Mouse (Mus musculus) induced T-regulatory cell, adult 2 months (primary cell): Measurements from ENCODE around the gene Sirt4.
"Not testable (repeated sequence)": the region's sequence is repeated elsewhere in the genome, so short reads cannot be mapped to it uniquely, and the experiment has no call there.

ENCODE experiments used
- DNase-seq: peaks from one replicate; pipeline ENCODE4 v3.0.0-alpha.2; 2012; ENCODE audit warnings: low read depth

The Sirt4 gene

GRCm38 (mm10) chr5:115483947-115484920 is at the start of gene Sirt4:
Gene Sirt4, minus strand, starts transcription at chr5:115484725.
- DNase-seq, result peak; percentile 96

GRCm38 (mm10) chr5:115531671-115532270 is 47.2 kb upstream of the Sirt4 start:
- DNase-seq, result no peak

- peak; percentile 47 for DNase-seq
Measured at GRCm38 (mm10) chr5:115530447-115530809, 45.9 kb upstream of the Sirt4 start.

DNA sequence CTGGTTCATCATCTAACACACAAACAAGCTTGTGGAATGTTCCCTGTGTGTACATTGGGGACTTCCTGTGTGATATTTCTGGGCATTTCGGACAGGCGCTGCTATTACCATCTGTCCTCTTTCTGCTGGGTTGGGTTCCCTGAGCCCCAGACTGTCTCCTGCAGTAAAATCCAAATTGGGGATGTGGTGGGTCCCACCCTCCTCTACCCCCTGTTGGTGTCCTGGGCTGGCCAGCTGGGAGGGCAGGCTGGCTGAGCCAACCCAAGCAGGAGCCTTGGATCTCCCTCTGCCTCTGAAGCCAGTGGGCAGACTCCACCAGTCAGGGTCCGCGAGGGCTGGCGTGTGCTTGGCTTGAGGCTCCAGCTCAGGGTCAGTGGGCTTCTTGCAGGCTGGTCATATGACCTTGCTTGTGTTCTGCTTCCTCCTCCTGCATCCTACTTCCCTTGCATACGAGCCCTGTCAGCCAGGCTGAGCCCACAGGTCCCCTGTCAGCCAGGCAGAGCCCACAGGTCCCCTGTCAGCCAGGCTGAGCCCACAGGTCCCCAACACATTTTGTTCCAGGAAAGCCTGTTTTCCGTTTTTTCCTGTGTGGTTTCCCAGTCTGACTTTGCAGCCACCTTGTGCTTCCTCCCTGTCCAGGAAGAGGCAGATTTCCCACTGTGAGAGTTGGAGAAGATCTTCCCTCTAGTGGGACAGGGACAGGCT is 45.4 kb upstream of the Sirt4 start:
- DNase-seq, result no peak

- no peak for DNase-seq
Measured at GRCm38 (mm10) chr5:115529364-115529741, 44.8 kb upstream of the Sirt4 start.

DNA sequence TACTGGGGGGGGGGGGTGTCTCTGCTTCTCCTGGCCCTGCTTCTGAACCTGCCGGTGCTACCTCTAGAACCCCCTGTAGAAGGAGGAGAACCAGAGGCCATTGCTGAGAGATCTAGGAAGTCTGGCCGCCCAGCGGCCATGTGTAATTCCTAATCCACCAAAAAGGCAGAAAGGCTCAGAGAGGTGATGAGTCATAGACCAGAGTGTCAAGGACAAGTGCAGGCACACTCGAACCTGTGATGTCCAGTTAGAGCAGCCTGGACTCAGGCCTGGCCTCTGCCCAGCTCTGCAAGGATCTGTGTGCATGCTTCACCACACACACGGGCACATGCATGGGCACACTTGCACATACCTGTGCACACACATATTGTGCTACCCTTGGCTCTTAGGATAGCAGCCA is 43.6 kb upstream of the Sirt4 start:
- DNase-seq, result no peak

GRCm38 (mm10) chr5:115526456-115527202 is 42.1 kb upstream of the Sirt4 start:
- DNase-seq, result no peak

DNA sequence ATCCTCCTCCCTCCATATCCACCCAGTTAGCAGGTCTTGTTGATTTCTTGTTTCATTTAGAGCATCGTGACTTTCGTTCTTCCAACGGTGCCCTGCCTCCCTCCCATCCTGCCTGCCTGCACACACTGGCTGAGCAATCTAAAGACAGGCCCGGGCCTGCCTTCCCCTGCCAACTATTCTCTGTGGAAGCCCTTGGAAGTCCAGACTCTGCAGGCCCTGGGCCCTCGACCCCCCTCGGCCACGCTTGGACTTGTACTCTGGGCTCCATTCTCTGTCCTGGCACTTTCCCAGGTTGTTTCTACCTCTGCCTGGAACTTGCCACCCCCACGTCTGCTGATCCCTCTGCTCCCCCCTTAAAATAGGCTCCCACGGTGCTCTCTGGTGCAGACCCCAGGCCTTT is 41.4 kb upstream of the Sirt4 start:
- DNase-seq, result no peak

GRCm38 (mm10) chr5:115525416-115525815 is 40.9 kb upstream of the Sirt4 start:
- no peak for DNase-seq

GRCm38 (mm10) chr5:115524471-115524870 is 39.9 kb upstream of the Sirt4 start:
- no peak for DNase-seq

- no peak for DNase-seq
Measured at GRCm38 (mm10) chr5:115523971-115524370, 39.4 kb upstream of the Sirt4 start.

DNA sequence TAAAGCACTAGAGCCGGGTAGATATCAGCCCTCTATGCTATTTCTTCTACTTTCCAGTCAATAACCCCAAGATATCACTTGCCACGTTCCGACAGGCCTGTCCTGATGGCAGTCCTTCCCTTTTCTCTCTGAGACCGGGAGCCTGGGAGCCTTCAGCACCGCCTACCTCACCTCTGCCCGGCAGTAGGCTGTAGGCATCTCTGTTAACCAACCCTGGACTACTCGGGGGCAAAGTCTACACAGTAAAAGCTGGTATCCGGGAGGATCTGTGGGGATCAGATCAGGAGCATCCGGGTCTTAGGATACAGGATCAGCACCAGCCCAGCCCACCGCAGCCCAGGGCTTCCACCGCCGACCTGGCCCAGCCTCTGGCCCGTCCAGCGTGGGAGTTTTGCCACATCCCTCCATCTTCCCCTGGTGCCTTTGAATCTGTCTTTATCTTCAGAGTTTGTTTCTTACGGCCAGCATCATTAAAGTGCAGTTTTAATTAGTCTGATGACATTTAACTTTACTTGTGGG is 38.5 kb upstream of the Sirt4 start:
- DNase-seq, result no peak

DNA sequence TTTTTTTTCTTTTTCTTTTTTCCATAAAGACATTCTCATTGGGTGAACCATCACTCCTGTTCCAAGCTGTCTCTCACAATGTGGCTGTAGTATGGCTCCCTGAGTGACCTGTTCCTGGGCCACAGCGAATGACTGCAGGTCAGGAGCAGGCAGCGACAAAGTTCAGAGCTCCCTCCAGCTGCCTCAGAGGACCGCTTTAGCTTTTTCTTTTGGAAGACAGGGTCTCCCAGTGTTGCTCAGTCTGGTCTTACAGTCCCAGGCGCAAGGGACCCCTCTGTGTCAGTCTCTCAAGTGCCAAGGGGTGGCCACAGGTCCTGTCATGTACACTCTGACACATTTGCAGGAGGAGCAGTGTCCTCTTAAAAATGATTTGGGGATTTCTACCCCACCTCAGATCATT is 38.0 kb upstream of the Sirt4 start:
- no peak for DNase-seq

GRCm38 (mm10) chr5:115521553-115522461 is 37.3 kb upstream of the Sirt4 start:
- peak; percentile 83 for DNase-seq

- DNase-seq, result no peak
Measured at GRCm38 (mm10) chr5:115520325-115520869, 35.9 kb upstream of the Sirt4 start.

DNA sequence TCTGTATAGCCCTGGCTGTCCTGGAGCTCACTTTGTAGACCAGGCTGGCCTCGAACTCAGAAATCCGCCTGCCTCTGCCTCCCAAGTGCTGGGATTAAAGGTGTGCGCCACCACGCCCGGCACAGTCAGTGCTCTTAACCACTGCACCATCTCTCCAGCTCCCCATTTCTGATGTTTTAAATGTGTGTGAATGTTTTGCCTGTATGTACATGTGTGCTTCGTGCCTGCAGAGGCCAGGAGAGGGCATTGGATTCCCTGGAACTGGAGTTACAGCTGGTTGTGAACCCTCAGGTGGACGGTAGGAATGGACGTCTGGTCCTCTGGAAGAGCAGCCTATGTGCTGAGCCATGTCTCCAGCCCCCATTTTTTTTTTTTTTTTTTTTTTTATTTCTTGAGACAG is 33.7 kb upstream of the Sirt4 start:
- not testable (repeated sequence) for DNase-seq

GRCm38 (mm10) chr5:115517501-115517900 is 33.0 kb upstream of the Sirt4 start:
- DNase-seq, result peak; percentile 73

- DNase-seq, result peak; percentile 65
Measured at GRCm38 (mm10) chr5:115516908-115517307, 32.4 kb upstream of the Sirt4 start.

GRCm38 (mm10) chr5:115516081-115516907 is 31.8 kb upstream of the Sirt4 start:
- peak; percentile 87 for DNase-seq
